Mouse (Mus musculus): ENCODE results near the gene Scamp5.

DNA sequence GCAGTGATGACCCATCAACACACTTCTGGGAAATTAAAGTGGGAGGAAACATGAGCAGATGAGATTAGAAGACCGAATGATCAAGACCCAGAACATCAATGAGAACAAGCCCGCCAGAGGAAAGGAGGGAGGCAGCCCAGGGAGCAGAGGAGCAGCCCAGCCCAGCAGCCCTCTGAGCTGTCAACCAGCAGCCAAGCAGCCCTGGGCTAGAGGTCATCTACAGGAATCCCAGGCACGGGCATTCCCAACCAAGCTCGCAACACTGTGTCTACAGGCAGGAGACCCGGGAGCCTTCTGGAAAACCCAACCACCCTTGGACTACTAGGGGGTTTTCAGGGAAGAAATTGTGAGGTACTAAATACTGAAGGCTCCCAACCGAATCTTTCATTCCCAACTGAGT lies 43.8 kb downstream of the Scamp5 start:
- TF ChIP-seq POLR2A (IDR thresholded peaks at IDR 0.05; ENCODE audit: control insufficient read depth, extremely low read depth, insufficient read depth, low read length, poor library complexity) (no peak), CTCF (IDR thresholded peaks at IDR 0.05; ENCODE audit: borderline replicate concordance, control insufficient read depth, extremely low read depth, insufficient read depth, low read length, poor library complexity) (no peak)

Data from thymus, adult 2 months (tissue).